Mouse (Mus musculus) embryo, embryonic 10.5 days (tissue): ENCODE measurements around the gene Cdipt.

Source experiments
- DNase-seq: peaks from one replicate; pipeline ENCODE4 v3.0.0-alpha.2; 2015; ENCODE audit warnings: low spot score

Gene Cdipt

GRCm38 (mm10) chr7:127013385-127013784 lies 37.7 kb downstream of the Cdipt start:
- no peak for DNase-seq

GRCm38 (mm10) chr7:127014320-127014719 lies 38.6 kb downstream of the Cdipt start, which contains the start of gene Mvp:
Gene Mvp, minus strand, starts transcription at chr7:127014621.
- DNase-seq, result peak; percentile 70

GRCm38 (mm10) chr7:127014993-127015392 lies 39.3 kb downstream of the Cdipt start:
- no peak for DNase-seq

GRCm38 (mm10) chr7:127016081-127016480 lies 40.4 kb downstream of the Cdipt start:
- peak; percentile 77 for DNase-seq

GRCm38 (mm10) chr7:127016481-127016485 lies 40.6 kb downstream of the Cdipt start, which contains the start of gene Pagr1b:
Gene Pagr1b, minus strand, starts transcription at chr7:127016484.
- no peak for DNase-seq

- no peak for DNase-seq
These were observed 40.8 kb downstream of the Cdipt start for GRCm38 (mm10) chr7:127016486-127016938.

- peak; percentile 100 for DNase-seq
These were observed 41.5 kb downstream of the Cdipt start, which contains the start of gene Pagr1a for GRCm38 (mm10) chr7:127016971-127017949. Gene Pagr1a, minus strand, starts transcription at chr7:127017352.

- no peak for DNase-seq
These were observed 42.2 kb downstream of the Cdipt start for GRCm38 (mm10) chr7:127017950-127018345.

- no peak for DNase-seq
These were observed 42.9 kb downstream of the Cdipt start for GRCm38 (mm10) chr7:127018416-127019305.

- DNase-seq, result no peak
These were observed 43.7 kb downstream of the Cdipt start for GRCm38 (mm10) chr7:127019306-127019960.

- no peak for DNase-seq
These were observed 44.3 kb downstream of the Cdipt start for GRCm38 (mm10) chr7:127020031-127020430.

- no peak for DNase-seq
These were observed 44.8 kb downstream of the Cdipt start for GRCm38 (mm10) chr7:127020491-127020890.

- DNase-seq, result peak; percentile 71
These were observed 45.3 kb downstream of the Cdipt start, which contains the start of the genes Gm42742 and Prrt2 for GRCm38 (mm10) chr7:127020901-127021562. Gene Gm42742, minus strand, starts transcription at chr7:127021097. Gene Prrt2, minus strand, starts transcription at chr7:127021211.

GRCm38 (mm10) chr7:127021563-127022527 lies 46.1 kb downstream of the Cdipt start:
- peak; percentile 53 for DNase-seq

GRCm38 (mm10) chr7:127022528-127023271 lies 47.0 kb downstream of the Cdipt start:
- no peak for DNase-seq

GRCm38 (mm10) chr7:127023272-127023691 lies 47.6 kb downstream of the Cdipt start:
- no peak for DNase-seq

GRCm38 (mm10) chr7:127023896-127024690 lies 48.4 kb downstream of the Cdipt start:
- no peak for DNase-seq

GRCm38 (mm10) chr7:127024755-127025555 lies 49.2 kb downstream of the Cdipt start:
- DNase-seq, result peak; percentile 85
